Mouse (Mus musculus): ENCODE data around the gene Sav1. TPM values are rescaled to one million over a fixed set of nuclear protein-coding genes. Genes with fewer than 3 reads are reported as not detected.

Sav1 gene
- polyA plus RNA-seq (2012) = 17.8 and 25.2 TPM in 2 replicates

GRCm38 (mm10) chr12:69986786-69987497, at the start of gene Sav1:
TSS of gene Sav1 (minus strand) at chr12:69987002.

Other genes with a start within 250 kb of the Sav1 start
- gene Cdkl1, start 195.7 kb downstream of the Sav1 start, polyA plus RNA-seq (2012) = not detected in 2 replicates
- 0.54 and 2.0 TPM in 2 replicates for gene Atl1, start 94.4 kb downstream of the Sav1 start, polyA plus RNA-seq (2012)
- gene Map4k5, start 93.8 kb downstream of the Sav1 start, polyA plus RNA-seq (2012) = 3.8 and 6.7 TPM in 2 replicates
- gene Nin, start 126.7 kb upstream of the Sav1 start, polyA plus RNA-seq (2012) = 36.9 and 43.5 TPM in 2 replicates
- not detected in 2 replicates for gene Abhd12b, start 167.1 kb upstream of the Sav1 start, polyA plus RNA-seq (2012)
- 49.6 and 64.9 TPM in 2 replicates for gene Pygl, start 244.5 kb upstream of the Sav1 start, polyA plus RNA-seq (2012)